Mouse (Mus musculus) Patski (cell line): ENCODE measurements around the gene Fam98b. TPM values are rescaled to one million over a fixed set of nuclear protein-coding genes. Genes with fewer than 3 reads are reported as not detected.

Experiments used
- ATAC-seq: fragments of 100-300 bp; one replicate; pipeline ENCODE4 v1.8.0; 2021
- CTCF ChIA-PET: fragments of 350-600 bp; sonication (Branson Sonifier 250); formaldehyde crosslinking; loops from one replicate; lab custom pipeline; 2022; ENCODE audit warnings: inconsistent platforms; lab: Charles Lee
- POLR2A ChIA-PET: fragments of 350-600 bp; sonication (Branson Sonifier 250); formaldehyde crosslinking; loops from one replicate; lab custom pipeline; 2022; ENCODE audit warnings: antibody characterized with exemption, inconsistent platforms; lab: Charles Lee
- DNase-seq: peaks from one replicate; pipeline ENCODE4 v3.0.0-alpha.2; 2011; ENCODE audit warnings: low read depth, low spot score
- H3K27me3 ChIP-seq: fragments of 371-371 bp; one replicate; pipeline ENCODE4 v1.5.1; 2021
- CTCF ChIP-seq: fragments of 100-300 bp; IDR thresholded peaks from one replicate; pipeline ENCODE4 v1.5.1; 2021
- in situ Hi-C: fragments of 300-500 bp; cut with MboI; formaldehyde crosslinking; loops from 3 replicates; pipeline ENCODE4 v1.11.1; 2018; ENCODE audit warnings: low pct_unique_long_range_greater_than_20kb, mixed read lengths
- polyA plus RNA-seq: library from polyadenylated mRNA; unstranded; gene quantifications from one replicate; pipeline ENCODE4 v1.2.3, GENCODE M21; 2021

The Fam98b gene
- polyA plus RNA-seq, 1 experiment from 2014 or later, result 70.7 TPM

DNA sequence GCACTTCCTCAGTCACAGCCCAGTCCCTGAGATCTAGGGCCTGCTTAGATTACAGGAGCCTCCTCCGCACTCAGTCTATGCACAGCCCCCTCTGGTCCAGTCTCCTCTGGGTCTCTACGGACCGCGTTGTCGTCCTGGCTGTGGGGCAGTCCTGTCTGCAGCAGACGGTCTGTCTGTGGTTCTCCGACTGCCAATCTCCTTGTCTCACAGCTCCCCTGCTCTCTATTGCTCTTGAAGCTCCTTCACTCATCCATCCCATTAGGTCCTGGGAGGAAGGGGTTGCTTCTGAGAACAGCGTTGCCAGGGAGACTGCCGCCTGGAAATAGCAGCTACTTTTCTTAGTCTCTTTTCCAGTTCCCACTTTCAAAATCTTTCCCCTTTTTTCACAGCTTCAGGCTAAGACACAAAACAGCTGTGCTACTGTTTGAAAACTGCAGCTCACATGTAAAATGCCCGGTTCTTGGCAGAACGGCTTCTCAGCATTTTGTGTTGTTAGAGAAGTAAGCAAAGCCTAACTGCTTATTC, 20.9 kb upstream of the Fam98b start:
- no peak for ATAC-seq
- CTCF ChIA-PET, result interaction anchor here (1.2 to 4.8 kb wide), 2 partner anchors 48 to 331 kb away, joined by 3 to 103 read pairs; no protein-coding TSS in a partner anchor
- no peak for DNase-seq
- no peaks in the 10 kb centered on the region for H3K27me3 ChIP-seq
- POLR2A ChIA-PET, result no interaction called here
- in situ Hi-C loops, result loop anchor here (5.0 kb wide), 1 partner anchor 46 kb away; no protein-coding TSS in a partner anchor
- TF ChIP-seq CTCF, result no peak

DNA sequence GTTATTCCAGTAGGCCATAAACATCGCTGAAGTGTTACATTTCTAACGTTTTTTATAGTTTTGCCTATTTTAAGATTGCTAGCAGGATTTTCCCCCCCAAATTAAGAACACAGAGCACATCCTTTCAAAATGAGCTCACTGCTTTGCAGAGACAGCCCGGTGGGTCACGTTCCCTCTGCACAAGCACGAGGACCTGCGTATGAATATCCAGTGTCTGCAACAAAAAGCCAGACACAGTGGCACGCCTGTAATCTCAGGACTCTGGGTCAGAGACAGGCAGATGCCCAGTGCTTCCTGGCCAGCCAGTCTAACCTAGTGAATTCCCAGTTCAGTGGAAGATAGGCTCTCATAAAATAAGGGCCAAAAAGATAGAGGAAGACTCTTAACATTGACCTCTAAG, 19.3 kb upstream of the Fam98b start:
- no peak for TF ChIP-seq CTCF
- peaks cover 3% of the 10 kb centered on the region for H3K27me3 ChIP-seq
- DNase-seq (no peak), ATAC-seq (no peak)
- CTCF ChIA-PET, result interaction anchor here (0.9 to 4.8 kb wide), 15 partner anchors 13 to 527 kb away, joined by 3 to 103 read pairs (median 6); no protein-coding TSS in a partner anchor
- in situ Hi-C loops, result loop anchor here (5.0 kb wide), 1 partner anchor 338 kb away; no protein-coding TSS in a partner anchor
- POLR2A ChIA-PET, result interaction anchor here (0.6 to 1.7 kb wide), 3 partner anchors 46 to 1163 kb away, joined by 3 to 7 read pairs (median 3); no protein-coding TSS in a partner anchor

DNA sequence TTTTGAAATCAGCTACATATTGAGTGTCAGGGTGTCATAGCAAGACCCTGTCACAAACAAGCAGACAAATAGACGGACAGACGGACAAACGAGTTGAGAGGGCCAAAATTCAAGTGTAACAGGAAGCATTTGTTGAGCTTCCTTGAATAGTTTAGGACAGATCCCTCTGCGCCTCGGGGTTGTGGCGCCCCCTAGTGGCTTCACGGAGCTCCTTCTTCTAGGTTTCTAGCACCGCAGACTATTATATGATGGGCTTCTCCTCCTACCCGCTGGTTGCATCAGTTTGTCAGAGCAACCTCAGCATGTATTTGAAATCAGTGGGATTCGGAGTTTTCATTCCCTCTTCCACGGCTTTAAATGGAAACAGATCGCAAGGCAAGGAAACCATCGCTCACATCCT, 18.3 kb upstream of the Fam98b start:
- DNase-seq (no peak), ATAC-seq (peak; percentile 62)
- ChIA-PET POLR2A (interaction anchor here (1.7 kb wide), 1 partner anchor 334 kb away, joined by 7 read pairs; no protein-coding TSS in a partner anchor), CTCF (interaction anchor here (0.7 to 4.8 kb wide), 28 partner anchors 9 to 528 kb away, joined by 3 to 103 read pairs (median 4); no protein-coding TSS in a partner anchor)
- in situ Hi-C loops, result loop anchor here (5.0 kb wide), 1 partner anchor 339 kb away; no protein-coding TSS in a partner anchor
- TF ChIP-seq CTCF, result peak; percentile 93
- H3K27me3 ChIP-seq, result peaks cover 7% of the 10 kb centered on the region

DNA sequence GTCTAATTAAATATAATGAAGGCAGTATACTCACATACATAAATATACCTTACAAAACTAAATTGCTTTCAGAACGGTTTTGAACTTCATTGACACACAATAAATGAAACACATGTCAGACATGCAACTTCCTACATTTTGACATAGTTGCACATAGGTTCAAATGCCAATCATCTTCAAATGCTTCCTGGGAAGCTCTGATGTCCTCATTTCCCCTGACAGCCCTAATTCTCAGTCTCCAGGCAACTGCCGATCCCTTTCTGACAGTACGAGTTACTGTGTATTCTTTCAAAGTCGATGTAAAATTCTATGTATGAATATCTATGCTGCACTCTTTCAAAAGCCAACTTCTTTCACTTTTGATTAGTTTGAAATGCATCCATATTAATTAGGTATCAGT, 7.6 kb upstream of the Fam98b start:
- POLR2A ChIA-PET, result no interaction called here
- ATAC-seq (no peak), DNase-seq (no peak)
- no peak for TF ChIP-seq CTCF
- peaks cover 41% of the 10 kb centered on the region for H3K27me3 ChIP-seq
- CTCF ChIA-PET, result interaction anchor here (1.9 to 2.5 kb wide), 2 partner anchors 10 to 11 kb away, joined by 4 to 9 read pairs; no protein-coding TSS in a partner anchor
- in situ Hi-C loops, result no loop called here

DNA sequence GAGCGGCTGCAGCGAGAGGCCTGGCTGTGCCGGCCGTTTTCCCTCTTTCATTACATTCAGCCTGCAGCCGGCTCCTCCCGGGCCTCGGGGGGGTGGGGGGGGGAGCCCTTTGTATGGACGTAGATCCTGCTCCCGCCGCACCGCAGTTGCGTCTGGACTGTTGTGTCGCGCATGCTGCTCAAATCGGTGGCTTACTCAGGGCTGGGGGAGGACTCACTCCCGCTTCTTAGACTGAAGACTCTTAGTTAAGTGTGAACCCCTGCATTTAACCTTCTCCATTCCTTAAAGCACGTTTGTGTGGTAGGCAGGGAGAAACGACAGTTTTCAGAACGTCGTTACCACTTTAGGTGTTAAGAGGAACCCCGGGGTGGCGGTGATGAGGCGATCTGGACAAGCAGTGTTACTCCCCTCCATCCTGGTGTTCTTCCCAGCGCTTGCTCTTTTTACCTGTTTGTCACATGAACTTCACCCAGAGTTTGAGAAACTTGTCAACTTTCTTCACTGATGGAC, 517 bp downstream of the Fam98b start:
- TF ChIP-seq CTCF, result no peak
- POLR2A ChIA-PET, result interaction anchor here (0.7 kb wide), 1 partner anchor 201 kb away, joined by 4 read pairs; no protein-coding TSS in a partner anchor
- H3K27me3 ChIP-seq, result no peaks in the 10 kb centered on the region
- DNase-seq (no peak), ATAC-seq (no peak)
- CTCF ChIA-PET, result interaction anchor here (0.9 to 1.4 kb wide), 3 partner anchors 14 to 353 kb away, joined by 3 to 4 read pairs (median 4); no protein-coding TSS in a partner anchor
- in situ Hi-C loops, result loop anchor here (25.0 kb wide), 1 partner anchor 987 kb away; no protein-coding TSS in a partner anchor

DNA sequence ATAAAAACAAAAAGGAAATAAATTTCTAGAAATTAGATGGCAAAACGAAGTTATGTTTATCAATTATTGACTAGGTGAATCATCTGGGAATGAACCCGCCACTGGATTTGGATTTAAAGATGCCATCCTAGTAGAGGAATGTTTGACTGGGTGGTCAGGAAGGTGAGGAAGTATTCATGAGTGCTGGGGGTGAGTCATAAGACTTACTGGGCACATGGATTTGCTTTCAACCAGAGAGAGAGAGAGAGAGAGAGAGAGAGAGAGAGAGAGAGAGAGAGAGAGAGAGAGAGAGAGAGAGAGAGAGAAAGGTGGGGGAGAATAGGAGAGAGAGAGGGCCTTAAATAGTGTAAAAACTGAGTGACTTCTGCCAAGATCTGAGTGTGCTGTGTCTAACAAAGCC, 5.9 kb downstream of the Fam98b start:
- DNase-seq (no peak), ATAC-seq (peak; percentile 74)
- in situ Hi-C loops, result loop anchor here (25.0 kb wide), 1 partner anchor 982 kb away; no protein-coding TSS in a partner anchor
- ChIA-PET CTCF (interaction anchor here (3.2 kb wide), 1 partner anchor 8 kb away, joined by 15 read pairs; no protein-coding TSS in a partner anchor), POLR2A (interaction anchor here (1.2 kb wide), 1 partner anchor 10 kb away, joined by 3 read pairs; no protein-coding TSS in a partner anchor)
- peak; percentile 31 for TF ChIP-seq CTCF
- H3K27me3 ChIP-seq, result no peaks in the 10 kb centered on the region

DNA sequence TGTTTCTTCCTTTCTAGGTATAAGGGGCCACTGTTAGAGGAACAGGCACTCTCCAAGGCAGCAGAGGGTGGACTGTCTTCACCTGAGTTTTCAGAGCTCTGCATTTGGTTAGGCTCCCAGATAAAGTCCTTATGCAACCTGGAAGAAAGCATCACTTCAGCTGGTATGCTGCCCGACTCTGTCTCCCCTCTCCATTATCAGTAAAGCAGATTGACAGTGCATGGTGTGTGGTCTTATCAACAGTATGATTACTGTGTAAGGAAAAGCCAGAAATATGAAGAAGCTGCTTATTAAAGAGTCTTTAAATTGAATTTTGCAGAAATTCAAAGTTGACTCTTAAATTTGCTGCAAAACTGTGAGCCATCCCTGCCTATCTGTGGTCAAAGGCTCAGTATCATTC, 8.1 kb downstream of the Fam98b start:
- ATAC-seq (no peak), DNase-seq (no peak)
- H3K27me3 ChIP-seq, result no peaks in the 10 kb centered on the region
- no peak for TF ChIP-seq CTCF
- in situ Hi-C loops, result loop anchor here (25.0 kb wide), 1 partner anchor 980 kb away; no protein-coding TSS in a partner anchor
- POLR2A ChIA-PET, result no interaction called here
- CTCF ChIA-PET, result interaction anchor here (1.0 kb wide), 1 partner anchor 363 kb away, joined by 3 read pairs; no protein-coding TSS in a partner anchor

DNA sequence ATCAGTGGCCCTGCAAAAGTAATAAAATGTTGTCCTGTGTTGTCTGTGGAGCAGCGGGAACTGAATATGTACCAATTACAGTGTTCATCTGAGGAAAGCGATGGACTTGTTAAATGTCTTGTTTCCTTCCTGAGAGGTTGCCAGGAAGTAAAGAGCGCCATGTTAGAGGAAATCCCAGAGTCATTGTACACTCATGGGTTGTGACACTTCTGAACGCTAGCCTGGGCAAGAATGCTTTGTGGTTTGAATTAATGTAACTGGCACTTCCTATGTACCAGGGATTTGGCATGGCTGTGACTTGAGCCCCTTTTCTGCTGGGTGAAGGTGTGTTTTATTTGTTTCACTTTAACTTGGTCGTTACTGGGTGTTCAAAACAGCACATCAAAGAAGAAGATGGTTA, 12.6 kb downstream of the Fam98b start:
- POLR2A ChIA-PET, result no interaction called here
- no peak for DNase-seq
- no peak for TF ChIP-seq CTCF
- in situ Hi-C loops, result loop anchor here (5.0 to 25.0 kb wide), 2 partner anchors 180 to 975 kb away; no protein-coding TSS in a partner anchor
- no peak for ATAC-seq
- no peaks in the 10 kb centered on the region for H3K27me3 ChIP-seq
- CTCF ChIA-PET, result interaction anchor here (2.6 kb wide), 1 partner anchor 8 kb away, joined by 15 read pairs; no protein-coding TSS in a partner anchor

DNA sequence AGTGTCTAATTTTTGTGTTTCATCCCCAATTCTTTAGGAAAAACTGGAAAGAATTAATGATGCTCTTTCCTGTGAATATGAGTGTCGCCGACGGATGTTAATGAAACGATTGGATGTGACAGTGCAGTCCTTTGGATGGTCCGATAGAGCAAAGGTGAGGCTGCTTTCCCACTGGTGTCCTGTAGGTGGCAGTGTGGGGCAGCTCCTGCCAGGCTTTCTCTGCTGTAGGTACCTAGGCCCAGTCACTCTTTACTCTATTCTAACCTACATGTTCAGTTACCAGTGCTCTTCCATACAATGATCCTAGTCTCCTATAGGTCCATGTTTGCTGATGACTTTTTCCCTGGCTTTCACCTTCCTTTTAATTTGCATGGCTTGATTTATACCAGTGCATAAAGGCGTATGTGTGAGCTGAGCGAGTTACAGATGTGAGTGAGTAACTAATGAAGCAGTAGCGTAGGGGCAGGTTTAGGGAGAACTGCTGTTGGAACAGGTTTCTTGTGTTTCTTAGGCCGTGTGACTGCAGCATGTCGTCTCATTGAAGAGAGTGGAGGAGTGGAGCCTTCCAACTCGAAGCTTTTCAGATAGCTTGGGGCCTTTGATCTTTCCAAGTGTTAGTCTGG, 14.4 kb downstream of the Fam98b start:
- POLR2A ChIA-PET, result no interaction called here
- DNase-seq, result no peak
- no peaks in the 10 kb centered on the region for H3K27me3 ChIP-seq
- CTCF ChIA-PET, result interaction anchor here (0.8 to 2.6 kb wide), 10 partner anchors 9 to 182 kb away, joined by 3 to 15 read pairs (median 3); partner anchors contain the start of genes Fam98b and Rasgrp1
- TF ChIP-seq CTCF, result peak; percentile 91
- no peak for ATAC-seq
- in situ Hi-C loops, result loop anchor here (5.0 to 25.0 kb wide), 2 partner anchors 178 to 973 kb away; no protein-coding TSS in a partner anchor

DNA sequence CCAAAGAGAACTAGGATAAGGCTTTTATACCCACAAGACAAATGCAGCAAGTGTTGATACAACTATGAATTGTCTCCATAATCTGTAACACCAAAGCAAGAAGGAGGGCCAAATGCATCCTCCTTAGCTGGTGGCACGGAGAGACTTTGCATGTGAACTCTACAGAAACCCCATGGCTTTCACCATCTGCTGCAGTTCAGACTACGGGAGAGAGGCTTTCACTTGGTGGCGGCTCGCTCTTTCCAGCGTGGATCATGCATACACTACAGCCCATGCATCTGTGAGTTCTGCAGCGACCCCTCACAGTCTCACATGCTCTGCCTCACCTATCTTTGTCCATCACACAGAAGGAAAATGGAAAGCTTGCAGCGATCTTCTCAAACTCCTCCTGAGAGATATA, 38.8 kb downstream of the Fam98b start:
- ChIA-PET POLR2A (no interaction called here), CTCF (no interaction called here)
- TF ChIP-seq CTCF, result no peak
- no peak for ATAC-seq
- peaks cover 12% of the 10 kb centered on the region for H3K27me3 ChIP-seq
- in situ Hi-C loops, result no loop called here
- DNase-seq, result no peak
